Mouse (Mus musculus): Measurements from ENCODE around the gene Ifitm6. TPM values are rescaled to one million over a fixed set of nuclear protein-coding genes. Genes with fewer than 3 reads are reported as not detected.
"Not testable (repeated sequence)": the region's sequence is repeated elsewhere in the genome, so short reads cannot be mapped to it uniquely, and the experiment has no call there.

Gene Ifitm6
- polyA plus RNA-seq, 1 experiment = 0.91 TPM

DNA sequence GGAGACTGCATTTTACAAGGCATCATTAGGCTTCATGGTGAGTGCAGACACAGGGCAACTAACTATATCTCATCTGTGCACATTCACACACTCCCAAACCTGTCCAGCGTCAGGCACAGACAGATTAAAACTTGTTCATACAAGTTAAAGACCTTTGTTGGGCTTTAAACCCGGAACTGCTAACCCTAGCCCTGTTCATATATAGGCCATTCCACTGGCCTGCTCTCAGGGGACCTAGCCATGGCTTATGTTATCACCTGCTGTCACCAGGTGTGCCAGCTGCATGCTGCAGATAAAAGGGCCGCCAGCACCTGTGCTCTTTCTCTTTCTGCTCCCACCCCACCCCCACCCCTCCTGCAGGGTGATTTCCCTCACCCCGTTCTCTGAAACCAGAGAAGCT lies 24.8 kb upstream of the Ifitm6 start:
- Histone ChIP-seq H3K4me3 (replicated peaks) (no peak overlapping the region), H3K27me3 (replicated peaks) (no peaks in the 10 kb centered on the region), H3K36me3 (replicated peaks; ENCODE audit: low read length) (peaks cover 4% of the 10 kb centered on the region), H3K4me1 (peaks cover 86% of the 10 kb centered on the region), H3K9me3 (peaks cover 7% of the 10 kb centered on the region; the same call in 1 of the 2 replicates)
- TF ChIP-seq GATA1 (IDR thresholded peaks at IDR 0.05; ENCODE audit: borderline replicate concordance, low read length) (no peak), FLI1 (IDR thresholded peaks at IDR 0.05; ENCODE audit: low read length) (no peak)

- Histone ChIP-seq H3K4me1 (peaks cover 77% of the 10 kb centered on the region), H3K36me3 (replicated peaks; ENCODE audit: low read length) (peaks cover 4% of the 10 kb centered on the region), H3K27me3 (replicated peaks) (no peaks in the 10 kb centered on the region), H3K4me3 (replicated peaks) (no peak overlapping the region), H3K9me3 (peaks cover 7% of the 10 kb centered on the region; the same call in 1 of the 2 replicates)
- TF ChIP-seq FLI1 (IDR thresholded peaks at IDR 0.05; ENCODE audit: low read length) = no peak
- TF ChIP-seq GATA1 (IDR thresholded peaks at IDR 0.05; ENCODE audit: borderline replicate concordance, low read length) = no peak
These were observed 23.9 kb upstream of the Ifitm6 start for GRCm38 (mm10) chr7:141041661-141042060.

DNA sequence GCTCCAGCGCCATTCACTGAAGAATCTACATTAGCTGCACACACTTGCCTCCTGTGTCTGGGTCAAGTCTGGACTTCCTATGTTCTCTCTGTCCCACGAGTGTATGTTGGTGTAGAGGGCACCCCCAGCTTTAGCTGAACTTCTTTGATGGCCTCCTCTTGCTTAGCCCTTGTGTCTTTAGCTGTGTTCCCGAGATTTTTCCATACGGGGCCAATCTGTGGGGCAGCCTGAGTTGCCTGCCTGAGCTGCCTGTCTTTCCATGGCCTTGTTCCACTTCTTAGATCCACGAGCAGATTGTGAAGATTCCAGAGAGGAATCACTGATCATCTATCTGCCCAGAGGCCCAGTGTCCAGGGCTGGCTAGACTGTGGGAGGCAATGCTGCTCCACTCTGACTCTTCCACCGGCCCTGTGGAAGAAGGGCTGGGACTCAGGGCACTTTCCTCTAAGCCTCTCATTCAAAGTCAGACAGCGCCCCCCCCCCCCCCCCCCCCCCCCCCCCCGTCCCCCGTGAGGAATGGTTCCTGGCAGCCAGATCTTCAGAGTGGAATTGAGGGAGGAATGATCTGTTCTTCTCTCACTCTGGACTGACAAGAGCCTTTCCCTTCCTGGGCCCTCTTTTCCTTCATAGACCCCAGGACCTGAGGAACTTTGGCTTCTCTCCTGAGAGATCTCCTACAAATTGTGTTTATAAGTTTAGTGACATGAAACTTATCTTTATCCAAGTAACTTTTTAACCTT lies 23.3 kb upstream of the Ifitm6 start:
- H3K9me3 ChIP-seq = peaks cover 7% of the 10 kb centered on the region; the same call in 1 of the 2 replicates
- no peaks in the 10 kb centered on the region for H3K27me3 ChIP-seq (replicated peaks)
- TF ChIP-seq GATA1 (IDR thresholded peaks at IDR 0.05; ENCODE audit: borderline replicate concordance, low read length) = no peak
- TF ChIP-seq FLI1 (IDR thresholded peaks at IDR 0.05; ENCODE audit: low read length) = no peak
- peaks cover 4% of the 10 kb centered on the region for H3K36me3 ChIP-seq (replicated peaks; ENCODE audit: low read length)
- peaks cover 73% of the 10 kb centered on the region for H3K4me1 ChIP-seq
- no peak overlapping the region for H3K4me3 ChIP-seq (replicated peaks)

DNA sequence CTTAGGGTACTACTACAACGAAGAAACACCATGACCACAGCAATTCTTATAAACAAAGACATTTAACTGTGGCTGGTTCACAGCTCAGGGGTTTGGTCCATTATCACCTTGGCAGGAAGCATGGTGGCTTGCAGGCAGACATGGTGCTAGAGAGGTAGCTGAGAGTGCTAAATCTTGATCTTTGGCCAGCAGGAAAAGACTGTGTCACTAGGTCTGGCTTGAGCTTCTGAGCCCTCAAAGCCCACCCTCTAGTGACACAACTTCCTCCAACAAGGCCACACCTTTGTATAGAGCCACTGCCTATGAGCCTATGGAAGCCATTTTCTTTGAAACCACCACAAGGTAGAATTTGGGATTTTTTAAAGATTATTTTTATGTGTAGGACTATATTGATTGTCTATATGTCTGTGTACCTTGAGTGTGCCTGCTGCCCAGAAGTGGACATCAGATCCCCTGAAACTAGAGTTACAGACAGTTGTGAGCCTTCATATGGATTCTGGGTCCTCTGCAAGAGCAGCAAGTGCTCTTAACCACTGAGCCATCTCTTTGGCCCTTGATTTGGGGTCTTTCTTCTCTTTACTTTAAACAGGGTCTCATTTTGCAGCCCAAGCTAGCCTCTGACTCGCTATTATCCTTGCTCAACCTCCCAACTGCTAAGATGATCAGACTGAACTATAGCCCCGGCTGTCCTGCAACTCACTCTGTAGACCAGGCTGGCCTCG lies 21.8 kb upstream of the Ifitm6 start:
- H3K4me1 ChIP-seq = peaks cover 62% of the 10 kb centered on the region

GRCm38 (mm10) chr7:141038090-141039032 lies 20.6 kb upstream of the Ifitm6 start:
- H3K4me1 ChIP-seq = peaks cover 57% of the 10 kb centered on the region
- TF ChIP-seq FLI1 (IDR thresholded peaks at IDR 0.05; ENCODE audit: low read length) (no peak), GATA1 (IDR thresholded peaks at IDR 0.05; ENCODE audit: borderline replicate concordance, low read length) (no peak)
- H3K4me3 ChIP-seq (replicated peaks) = no peak overlapping the region
- H3K27me3 ChIP-seq (replicated peaks) = no peaks in the 10 kb centered on the region
- peaks cover 7% of the 10 kb centered on the region; the same call in 1 of the 2 replicates for H3K9me3 ChIP-seq
- peaks cover 4% of the 10 kb centered on the region for H3K36me3 ChIP-seq (replicated peaks; ENCODE audit: low read length)

More for the DNA sequence above, 21.8 kb upstream of the Ifitm6 start:
- no peak for TF ChIP-seq GATA1 (IDR thresholded peaks at IDR 0.05; ENCODE audit: borderline replicate concordance, low read length)
- TF ChIP-seq FLI1 (IDR thresholded peaks at IDR 0.05; ENCODE audit: low read length) = no peak
- peaks cover 4% of the 10 kb centered on the region for H3K36me3 ChIP-seq (replicated peaks; ENCODE audit: low read length)
- peaks cover 7% of the 10 kb centered on the region; the same call in 1 of the 2 replicates for H3K9me3 ChIP-seq
- no peak overlapping the region for H3K4me3 ChIP-seq (replicated peaks)
- no peaks in the 10 kb centered on the region for H3K27me3 ChIP-seq (replicated peaks)

- H3K4me3 ChIP-seq (replicated peaks); H3K9me3 ChIP-seq; H3K36me3 ChIP-seq (replicated peaks; ENCODE audit: low read length); H3K27me3 ChIP-seq (replicated peaks): not testable (repeated sequence)
- peaks cover 46% of the 10 kb centered on the region for H3K4me1 ChIP-seq
These were observed 18.9 kb upstream of the Ifitm6 start for GRCm38 (mm10) chr7:141036624-141037023.

- H3K4me1 ChIP-seq = peaks cover 41% of the 10 kb centered on the region
- H3K9me3 ChIP-seq = no peaks in the 10 kb centered on the region
- peaks cover 3% of the 10 kb centered on the region for H3K27me3 ChIP-seq (replicated peaks)
- TF ChIP-seq FLI1 (IDR thresholded peaks at IDR 0.05; ENCODE audit: low read length) (no peak), GATA1 (IDR thresholded peaks at IDR 0.05; ENCODE audit: borderline replicate concordance, low read length) (no peak)
- H3K4me3 ChIP-seq (replicated peaks) = peak overlapping the region; percentile 25
- no peaks in the 10 kb centered on the region for H3K36me3 ChIP-seq (replicated peaks; ENCODE audit: low read length)
These were observed 14.9 kb upstream of the Ifitm6 start for GRCm38 (mm10) chr7:141032458-141033167.

GRCm38 (mm10) chr7:141030390-141030789 lies 12.7 kb upstream of the Ifitm6 start:
- TF ChIP-seq GATA1 (IDR thresholded peaks at IDR 0.05; ENCODE audit: borderline replicate concordance, low read length) (no peak), FLI1 (IDR thresholded peaks at IDR 0.05; ENCODE audit: low read length) (no peak)
- H3K9me3 ChIP-seq = no peaks in the 10 kb centered on the region
- H3K4me1 ChIP-seq = peaks cover 49% of the 10 kb centered on the region
- no peak overlapping the region for H3K4me3 ChIP-seq (replicated peaks)
- H3K36me3 ChIP-seq (replicated peaks; ENCODE audit: low read length) = no peaks in the 10 kb centered on the region
- H3K27me3 ChIP-seq (replicated peaks) = peaks cover 3% of the 10 kb centered on the region

DNA sequence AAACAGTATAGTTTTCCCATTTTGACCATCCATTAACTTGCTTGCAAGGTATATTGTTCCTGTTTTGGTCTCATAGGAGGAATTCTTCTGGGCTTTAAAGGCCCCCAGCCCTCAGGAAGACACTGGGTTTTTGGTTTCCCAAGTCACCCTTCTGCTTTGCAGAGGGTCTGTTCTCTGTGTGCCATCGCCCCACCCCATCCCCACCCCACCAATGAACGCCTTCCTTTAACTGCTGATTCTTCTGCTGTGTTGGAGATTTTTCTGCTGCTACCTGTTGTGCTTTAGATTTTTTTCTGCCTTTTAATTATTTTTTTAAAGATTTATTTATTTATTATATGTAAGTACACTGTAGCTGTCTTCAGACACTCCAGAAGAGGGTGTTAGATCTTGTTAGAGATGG lies 11.1 kb upstream of the Ifitm6 start, which contains the start of gene Gm17387:
Gene Gm17387 (plus strand): TSS at position 301 of the 400 bp plus-strand sequence.
- Histone ChIP-seq H3K36me3 (replicated peaks; ENCODE audit: low read length) (no peaks in the 10 kb centered on the region), H3K9me3 (no peaks in the 10 kb centered on the region), H3K4me1 (peaks cover 55% of the 10 kb centered on the region), H3K4me3 (replicated peaks) (no peak within 1 kb of the TSS), H3K27me3 (replicated peaks) (peaks cover 3% of the 10 kb centered on the region)
- TF ChIP-seq FLI1 (IDR thresholded peaks at IDR 0.05; ENCODE audit: low read length) = no peak
- TF ChIP-seq GATA1 (IDR thresholded peaks at IDR 0.05; ENCODE audit: borderline replicate concordance, low read length) = no peak

Data from megakaryocyte, embryonic 14.5 days (primary cell).